Mouse (Mus musculus): ENCODE measurements around the gene Acat2. TPM values are rescaled to one million over a fixed set of nuclear protein-coding genes. Genes with fewer than 3 reads are reported as not detected.
A peak's percentile ranks its signal among the peaks of the same experiment; 100 is the strongest.

The Acat2 gene
- polyA plus RNA-seq, 1 experiment = 8.0 TPM

DNA sequence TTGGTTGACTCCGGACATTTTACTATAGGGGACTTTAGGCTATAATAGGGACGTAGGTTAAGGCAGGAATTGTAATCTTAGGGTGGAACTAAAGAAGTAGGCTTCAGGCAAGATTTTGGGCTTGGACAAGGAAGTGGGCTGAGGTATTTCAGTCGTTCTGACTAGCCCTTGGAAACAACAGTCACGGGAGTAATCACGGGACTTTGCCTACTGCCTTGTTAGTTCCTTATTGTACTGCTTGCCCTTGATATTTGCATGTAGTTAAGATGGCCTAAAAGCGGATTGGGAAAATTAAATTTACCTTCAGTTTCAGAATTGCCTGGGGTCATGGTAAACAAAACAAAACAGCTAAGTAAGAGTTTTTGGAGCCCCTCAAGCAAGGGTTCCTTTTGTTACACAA is 38.5 kb upstream of the Acat2 start:
- Histone ChIP-seq H3K27ac (ENCODE audit: control insufficient read depth, insufficient read depth, low read depth, low read length) (no peak overlapping the region), H3K27me3 (ENCODE audit: control insufficient read depth, insufficient read depth, low read length) (no peaks in the 10 kb centered on the region), H3K4me3 (ENCODE audit: control insufficient read depth, low read depth, low read length) (no peak overlapping the region), H3K36me3 (ENCODE audit: control insufficient read depth, insufficient read depth, low read length) (no peaks in the 10 kb centered on the region), H3K4me1 (ENCODE audit: control insufficient read depth, insufficient read depth, low read length) (no peaks in the 10 kb centered on the region)
- TF ChIP-seq POLR2A (IDR thresholded peaks at IDR 0.05; ENCODE audit: control insufficient read depth, low read depth, low read length) (no peak), CTCF (IDR thresholded peaks at IDR 0.05; ENCODE audit: control insufficient read depth, insufficient read depth, insufficient replicate concordance, low read depth, low read length) (no peak)

DNA sequence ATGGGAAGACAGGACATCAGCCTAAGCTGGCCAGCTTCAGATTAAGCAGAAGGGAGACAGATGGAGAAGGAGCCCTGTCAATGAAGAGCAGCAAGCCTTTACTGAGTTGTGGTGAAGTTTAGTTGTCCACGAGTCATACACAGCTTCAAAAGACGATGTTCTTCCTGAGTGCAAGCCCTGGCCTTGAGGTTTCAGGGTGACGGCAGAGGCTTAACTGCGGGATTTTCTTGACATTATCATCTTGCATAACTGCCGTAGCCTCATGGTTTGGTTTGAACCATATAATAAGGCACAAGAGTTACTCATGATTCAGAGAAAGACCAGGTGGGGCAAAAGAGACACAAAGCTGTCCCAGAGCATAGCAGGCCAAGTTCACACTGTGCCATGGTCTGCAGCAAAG is 37.3 kb upstream of the Acat2 start:
- TF ChIP-seq POLR2A (IDR thresholded peaks at IDR 0.05; ENCODE audit: control insufficient read depth, low read depth, low read length) (no peak), CTCF (IDR thresholded peaks at IDR 0.05; ENCODE audit: control insufficient read depth, insufficient read depth, insufficient replicate concordance, low read depth, low read length) (no peak)
- Histone ChIP-seq H3K27me3 (ENCODE audit: control insufficient read depth, insufficient read depth, low read length) (no peaks in the 10 kb centered on the region), H3K36me3 (ENCODE audit: control insufficient read depth, insufficient read depth, low read length) (no peaks in the 10 kb centered on the region), H3K4me1 (ENCODE audit: control insufficient read depth, insufficient read depth, low read length) (no peaks in the 10 kb centered on the region), H3K4me3 (ENCODE audit: control insufficient read depth, low read depth, low read length) (no peak overlapping the region), H3K27ac (ENCODE audit: control insufficient read depth, insufficient read depth, low read depth, low read length) (no peak overlapping the region)

DNA sequence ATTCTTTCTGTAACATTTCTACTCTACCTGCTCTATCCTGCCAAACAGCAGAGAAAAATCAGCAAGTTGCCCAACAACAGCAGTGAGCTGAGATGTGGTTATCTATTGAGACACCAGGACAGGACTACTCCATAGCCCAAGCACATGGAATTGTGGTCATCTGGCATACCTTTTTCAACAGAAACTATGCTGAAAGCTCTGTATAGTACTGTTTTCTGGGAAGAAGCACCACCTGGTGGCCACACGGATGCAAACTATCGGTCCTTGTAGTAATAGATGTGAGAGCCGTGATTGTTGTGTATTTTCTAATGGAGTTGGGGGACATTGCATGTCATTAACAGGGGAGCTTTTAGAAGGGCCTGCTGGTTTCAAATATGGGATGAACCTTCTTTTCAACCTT is 35.8 kb upstream of the Acat2 start:
- Histone ChIP-seq H3K4me1 (ENCODE audit: control insufficient read depth, insufficient read depth, low read length) (no peaks in the 10 kb centered on the region), H3K4me3 (ENCODE audit: control insufficient read depth, low read depth, low read length) (no peak overlapping the region), H3K36me3 (ENCODE audit: control insufficient read depth, insufficient read depth, low read length) (no peaks in the 10 kb centered on the region), H3K27me3 (ENCODE audit: control insufficient read depth, insufficient read depth, low read length) (no peaks in the 10 kb centered on the region), H3K27ac (ENCODE audit: control insufficient read depth, insufficient read depth, low read depth, low read length) (no peak overlapping the region)
- TF ChIP-seq POLR2A (IDR thresholded peaks at IDR 0.05; ENCODE audit: control insufficient read depth, low read depth, low read length) (no peak), CTCF (IDR thresholded peaks at IDR 0.05; ENCODE audit: control insufficient read depth, insufficient read depth, insufficient replicate concordance, low read depth, low read length) (no peak)

DNA sequence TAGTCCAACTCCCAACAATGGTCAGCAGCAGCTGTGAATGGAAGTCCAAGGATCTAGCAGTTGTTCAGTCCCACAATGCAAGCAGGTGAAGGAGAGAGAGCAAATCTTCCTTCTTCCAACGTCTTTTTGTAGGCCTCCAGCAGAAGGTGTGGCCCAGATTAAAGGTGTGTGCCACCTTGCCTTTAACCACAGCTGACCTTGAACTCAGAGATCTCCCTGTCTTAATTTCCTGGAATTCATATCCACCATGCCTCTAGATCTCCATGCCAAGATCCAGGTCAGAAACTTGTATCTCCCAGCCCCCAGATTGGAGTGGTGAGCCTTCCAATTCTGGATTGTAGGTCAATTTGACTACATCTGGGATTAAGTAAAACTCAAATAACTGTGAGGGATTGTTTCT is 33.5 kb upstream of the Acat2 start, which contains the start of gene Wtap:
TSS of gene Wtap (minus strand) at position 101 of the 400 bp plus-strand sequence.
- Histone ChIP-seq H3K36me3 (ENCODE audit: control insufficient read depth, insufficient read depth, low read length) (no peaks in the 10 kb centered on the region), H3K27ac (ENCODE audit: control insufficient read depth, insufficient read depth, low read depth, low read length) (no peak within 1 kb of the TSS), H3K4me3 (ENCODE audit: control insufficient read depth, low read depth, low read length) (no peak within 1 kb of the TSS), H3K27me3 (ENCODE audit: control insufficient read depth, insufficient read depth, low read length) (no peaks in the 10 kb centered on the region), H3K4me1 (ENCODE audit: control insufficient read depth, insufficient read depth, low read length) (no peaks in the 10 kb centered on the region; the same call in none of the 2 replicates)
- TF ChIP-seq CTCF (IDR thresholded peaks at IDR 0.05; ENCODE audit: control insufficient read depth, insufficient read depth, insufficient replicate concordance, low read depth, low read length) (no peak), POLR2A (IDR thresholded peaks at IDR 0.05; ENCODE audit: control insufficient read depth, low read depth, low read length) (no peak)

DNA sequence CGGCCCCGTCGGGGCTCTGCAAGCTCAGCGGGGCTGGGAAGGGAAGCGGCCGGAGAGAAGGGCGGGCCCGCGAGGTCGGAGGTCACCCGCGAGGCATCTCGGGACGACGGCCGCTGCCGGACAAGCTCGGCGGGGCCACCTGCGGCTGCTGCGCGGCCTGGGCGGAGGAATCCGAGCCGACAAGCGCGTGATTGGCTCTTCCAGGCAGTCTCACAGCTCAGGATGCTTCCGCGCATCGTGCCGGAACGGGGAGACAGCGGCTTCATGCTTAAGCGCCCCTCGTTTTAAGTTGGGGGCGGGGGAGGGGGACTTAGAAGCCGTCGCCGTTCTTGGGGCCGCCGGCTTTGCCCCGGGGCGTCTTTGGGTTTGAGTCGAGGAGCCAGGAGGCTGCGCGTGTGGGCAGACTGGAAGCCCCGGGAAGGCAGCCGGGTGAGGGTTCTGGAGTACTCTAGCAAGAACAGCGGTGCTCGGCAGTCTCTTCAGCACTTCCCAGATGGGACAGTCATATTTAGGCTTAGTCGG is 32.0 kb upstream of the Acat2 start:
- Histone ChIP-seq H3K4me1 (ENCODE audit: control insufficient read depth, insufficient read depth, low read length) (no peaks in the 10 kb centered on the region; the same call in none of the 2 replicates), H3K36me3 (ENCODE audit: control insufficient read depth, insufficient read depth, low read length) (no peaks in the 10 kb centered on the region), H3K4me3 (ENCODE audit: control insufficient read depth, low read depth, low read length) (peak overlapping the region; percentile 84), H3K27ac (ENCODE audit: control insufficient read depth, insufficient read depth, low read depth, low read length) (peak overlapping the region; percentile 75), H3K27me3 (ENCODE audit: control insufficient read depth, insufficient read depth, low read length) (no peaks in the 10 kb centered on the region)
- TF ChIP-seq POLR2A (IDR thresholded peaks at IDR 0.05; ENCODE audit: control insufficient read depth, low read depth, low read length) = no peak; the same call in 1 of the 2 replicates
- no peak for TF ChIP-seq CTCF (IDR thresholded peaks at IDR 0.05; ENCODE audit: control insufficient read depth, insufficient read depth, insufficient replicate concordance, low read depth, low read length)

DNA sequence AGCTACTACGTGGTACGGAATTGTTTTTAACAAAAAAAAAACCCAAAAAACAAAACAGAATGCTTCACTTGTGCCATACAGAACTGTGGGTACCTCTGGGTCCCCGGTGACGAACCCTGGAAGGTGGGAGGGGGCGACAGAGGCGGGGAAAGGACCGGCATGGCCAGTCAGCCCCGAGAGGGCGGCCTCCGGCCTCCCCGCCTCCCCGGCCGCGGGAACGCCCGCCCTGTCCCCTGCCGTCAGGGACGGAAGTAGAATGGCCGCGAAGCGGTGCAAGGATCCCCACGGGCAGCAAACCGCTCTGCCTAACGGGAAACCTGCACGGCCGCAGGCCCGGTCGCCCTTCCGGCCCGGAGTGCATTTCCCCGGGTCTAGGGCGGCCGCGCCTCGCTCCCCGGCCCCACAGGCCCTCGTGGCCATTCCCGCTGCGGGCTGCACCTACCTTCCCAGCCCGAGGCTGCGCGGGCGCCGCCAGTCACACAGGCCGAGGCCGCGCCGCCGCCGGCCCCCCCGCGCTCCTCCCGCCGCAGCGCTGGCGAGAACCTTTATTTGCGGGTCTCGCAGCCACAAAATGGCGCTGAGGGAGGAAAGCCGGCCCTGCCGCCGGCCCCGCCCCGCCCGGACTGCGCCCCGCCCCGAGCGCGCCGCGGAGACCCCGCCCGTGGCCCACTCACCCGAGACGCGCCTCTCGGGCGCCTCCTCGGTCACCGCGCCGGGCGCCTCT is 31.2 kb upstream of the Acat2 start:
- Histone ChIP-seq H3K36me3 (ENCODE audit: control insufficient read depth, insufficient read depth, low read length) (no peaks in the 10 kb centered on the region), H3K4me1 (ENCODE audit: control insufficient read depth, insufficient read depth, low read length) (no peaks in the 10 kb centered on the region; the same call in none of the 2 replicates), H3K27ac (ENCODE audit: control insufficient read depth, insufficient read depth, low read depth, low read length) (peak overlapping the region; percentile 90), H3K27me3 (ENCODE audit: control insufficient read depth, insufficient read depth, low read length) (no peaks in the 10 kb centered on the region), H3K4me3 (ENCODE audit: control insufficient read depth, low read depth, low read length) (peak overlapping the region; percentile 84)
- peak; percentile 31; the same call in 1 of the 2 replicates for TF ChIP-seq POLR2A (IDR thresholded peaks at IDR 0.05; ENCODE audit: control insufficient read depth, low read depth, low read length)
- TF ChIP-seq CTCF (IDR thresholded peaks at IDR 0.05; ENCODE audit: control insufficient read depth, insufficient read depth, insufficient replicate concordance, low read depth, low read length) = no peak

DNA sequence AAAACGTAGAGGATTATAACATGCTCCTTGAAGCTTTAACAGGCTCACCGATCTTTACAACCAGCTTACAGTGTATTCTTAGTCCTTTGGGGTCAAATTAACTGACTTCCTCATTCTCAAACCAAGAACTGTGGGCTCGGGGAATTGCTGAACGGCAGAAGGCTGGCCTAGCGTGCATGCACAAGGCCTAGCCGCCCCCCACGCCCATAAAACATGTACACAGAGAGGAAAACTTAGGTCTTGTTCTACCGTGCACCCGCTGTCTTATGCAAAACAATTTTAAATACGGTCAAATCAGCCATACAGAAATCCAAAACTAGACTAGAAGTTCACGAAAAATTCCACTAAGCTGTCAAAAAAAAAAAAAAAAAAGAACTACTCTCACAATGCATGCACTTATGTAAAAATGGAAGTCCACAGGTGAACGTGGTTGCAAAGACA is 30.7 kb upstream of the Acat2 start:
- Histone ChIP-seq H3K36me3 (ENCODE audit: control insufficient read depth, insufficient read depth, low read length) (no peaks in the 10 kb centered on the region), H3K4me3 (ENCODE audit: control insufficient read depth, low read depth, low read length) (peak overlapping the region; percentile 84), H3K27me3 (ENCODE audit: control insufficient read depth, insufficient read depth, low read length) (no peaks in the 10 kb centered on the region)

More for the DNA sequence above, 30.7 kb upstream of the Acat2 start:
- H3K4me1 ChIP-seq (ENCODE audit: control insufficient read depth, insufficient read depth, low read length) = no peaks in the 10 kb centered on the region; the same call in none of the 2 replicates
- TF ChIP-seq POLR2A (IDR thresholded peaks at IDR 0.05; ENCODE audit: control insufficient read depth, low read depth, low read length) = no peak
- no peak for TF ChIP-seq CTCF (IDR thresholded peaks at IDR 0.05; ENCODE audit: control insufficient read depth, insufficient read depth, insufficient replicate concordance, low read depth, low read length)
- H3K27ac ChIP-seq (ENCODE audit: control insufficient read depth, insufficient read depth, low read depth, low read length) = peak overlapping the region; percentile 90
